Mouse (Mus musculus) hindbrain, embryonic 12.5 days (tissue): Measurements from ENCODE around the gene Slc9a6. TPM values are rescaled to one million over a fixed set of nuclear protein-coding genes. Genes with fewer than 3 reads are reported as not detected.

Experiments
- ATAC-seq: fragments of 200-750 bp; cut with Nextera tagmentation; 2 replicates; pipeline ENCODE4 v1.8.0; 2017; ENCODE audit warnings: moderate TSS enrichment; ENCODE audit not compliant: low FRiP score
- H3K27ac ChIP-seq: fragments of 300-500 bp; sonication (generic); 2 replicates; pipeline ENCODE4 v1.5.1; 2016; ENCODE audit warnings: mild to moderate bottlenecking
- H3K27me3 ChIP-seq: fragments of 300-500 bp; sonication (generic); 2 replicates; pipeline ENCODE4 v1.6.1; 2016; ENCODE audit warnings: mild to moderate bottlenecking
- H3K36me3 ChIP-seq: fragments of 300-500 bp; sonication (generic); 2 replicates; pipeline ENCODE4 v1.6.1; 2016; ENCODE audit warnings: mild to moderate bottlenecking
- H3K4me1 ChIP-seq: fragments of 300-500 bp; sonication (generic); 2 replicates; pipeline ENCODE4 v1.6.1; 2016
- H3K4me2 ChIP-seq: fragments of 300-500 bp; sonication (generic); replicated peaks from 2 replicates; pipeline ENCODE4 v1.6.1; 2016; ENCODE audit warnings: mild to moderate bottlenecking
- H3K4me3 ChIP-seq: fragments of 300-500 bp; sonication (generic); 2 replicates; pipeline ENCODE4 v1.5.1; 2016; ENCODE audit warnings: mild to moderate bottlenecking
- H3K9ac ChIP-seq: fragments of 300-500 bp; sonication (generic); 2 replicates; pipeline ENCODE4 v1.6.1; 2016; ENCODE audit warnings: mild to moderate bottlenecking, moderate library complexity
- H3K9me3 ChIP-seq: fragments of 300-500 bp; sonication (generic); replicated peaks from 2 replicates; pipeline ENCODE4 v1.6.1; 2016; ENCODE audit warnings: mild to moderate bottlenecking
- whole genome bisulfite sequencing: fragments of 180-500 bp; shearing (Covaris S2); methylation state at CpG from one replicate; pipeline ENCODE4 v1.1.7; 2016; 5-methylcytosine and 5-hydroxymethylcytosine counted together
- polyA plus RNA-seq: library from polyadenylated mRNA; unstranded; fragments of >200 nt; fragmentation: Nextera tagmentation; extraction: Ambion mirVana; gene quantifications from 2 replicates; pipeline ENCODE4 v1.2.1, GENCODE M21; 2016

Gene Slc9a6
- 35.9 and 38.4 TPM in 2 replicates for polyA plus RNA-seq

DNA sequence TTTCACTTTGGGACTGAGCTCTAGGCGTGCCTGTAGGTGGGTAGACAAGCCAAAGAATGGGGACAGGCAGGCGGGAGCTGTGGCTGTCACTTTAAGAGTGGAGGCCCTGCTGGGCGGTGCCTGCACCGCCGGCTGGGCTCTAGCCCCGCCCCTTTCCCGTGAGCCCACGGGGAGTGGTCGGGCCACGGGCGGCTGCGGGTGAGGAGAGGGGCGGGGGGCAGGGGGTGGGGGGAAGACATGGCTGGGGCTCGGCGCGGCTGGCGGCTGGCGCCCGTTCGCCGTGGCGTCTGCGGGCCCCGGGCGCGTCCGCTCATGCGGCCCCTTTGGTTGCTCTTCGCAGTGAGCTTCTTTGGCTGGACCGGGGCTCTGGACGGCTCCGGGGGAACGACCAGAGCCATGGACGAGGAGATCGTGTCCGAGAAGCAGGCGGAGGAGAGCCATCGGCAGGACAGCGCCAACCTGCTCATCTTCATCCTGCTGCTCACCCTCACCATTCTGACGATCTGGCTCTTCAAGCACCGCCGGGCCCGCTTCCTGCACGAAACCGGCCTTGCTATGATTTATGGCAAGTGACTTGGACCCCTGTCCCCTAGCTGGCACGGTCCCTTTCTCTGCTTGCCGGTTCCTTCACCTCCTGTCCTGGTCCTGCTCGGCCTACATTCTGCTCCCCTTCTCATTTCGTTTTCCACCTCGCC, at the start of gene Slc9a6:
Gene Slc9a6, plus strand, starts transcription at position 135 of the 695 bp plus-strand sequence.
- peak within 1 kb of the TSS; percentile 55 for H3K4me2 ChIP-seq
- ATAC-seq: peak; percentile 97
- peak within 1 kb of the TSS; percentile 65 for H3K9ac ChIP-seq
- H3K36me3 ChIP-seq: no peaks in the 10 kb centered on the region
- 15% methylated on average over 19 of the region's 50 CpGs for WGBS
- no peaks in the 10 kb centered on the region for H3K27me3 ChIP-seq
- peak within 1 kb of the TSS; percentile 56 for H3K4me3 ChIP-seq
- no peaks in the 10 kb centered on the region for H3K9me3 ChIP-seq
- H3K4me1 ChIP-seq: 0 out of 2 replicates have a peak, but pooled peaks cover 5% of the 10 kb centered on the region
- peak within 1 kb of the TSS; percentile 85 for H3K27ac ChIP-seq

DNA sequence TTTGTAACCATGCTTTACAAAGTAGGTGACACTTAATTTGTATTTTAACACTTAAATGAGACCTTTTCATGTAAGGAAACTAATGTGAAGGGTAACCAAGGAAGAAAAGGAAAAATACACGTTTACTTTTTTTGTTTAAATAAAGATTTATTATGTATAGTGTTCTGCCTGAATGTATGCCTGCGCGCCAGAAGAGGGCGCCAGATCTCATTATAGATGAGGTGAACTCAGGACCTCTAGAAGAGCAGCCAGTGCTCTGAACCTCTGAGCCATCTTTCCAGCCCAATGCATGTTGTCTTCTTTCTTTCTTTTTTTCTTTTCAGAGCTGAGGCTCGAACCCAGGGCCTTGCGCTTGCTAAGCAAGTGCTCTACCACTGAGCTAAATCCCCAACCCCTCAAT, 37.1 kb upstream of the Slc9a6 start:
- Histone ChIP-seq H3K27me3 (no peaks in the 10 kb centered on the region), H3K9me3 (no peaks in the 10 kb centered on the region), H3K36me3 (no peaks in the 10 kb centered on the region), H3K4me1 (no peaks in the 10 kb centered on the region), H3K27ac (no peak overlapping the region), H3K9ac (no peak overlapping the region), H3K4me2 (no peak overlapping the region), H3K4me3 (no peak overlapping the region)
- 20% methylated on average over 6 of the region's 6 CpGs for WGBS
- ATAC-seq: no peak

DNA sequence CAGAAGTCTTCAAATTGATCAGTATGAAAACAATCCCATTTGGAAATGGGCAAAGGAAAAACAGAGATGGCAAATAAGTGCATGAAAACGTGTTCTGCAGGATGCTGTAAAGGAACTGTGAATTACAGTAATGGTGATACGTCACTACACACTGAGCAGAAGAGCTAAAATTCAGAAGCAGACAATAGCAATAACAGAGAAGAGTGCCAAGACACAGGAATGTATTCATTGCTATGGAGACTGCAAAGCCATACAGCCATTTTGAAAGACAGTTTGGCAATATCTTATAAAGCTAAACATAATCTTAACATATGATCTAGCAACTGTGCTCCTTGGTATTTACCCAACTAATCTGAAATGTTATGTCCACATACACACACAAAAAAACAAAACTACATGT, 31.4 kb upstream of the Slc9a6 start:
- Histone ChIP-seq H3K4me3 (no peak overlapping the region), H3K4me2 (no peak overlapping the region), H3K27ac (no peak overlapping the region), H3K9me3 (no peaks in the 10 kb centered on the region), H3K9ac (no peak overlapping the region), H3K4me1 (no peaks in the 10 kb centered on the region), H3K36me3 (no peaks in the 10 kb centered on the region), H3K27me3 (no peaks in the 10 kb centered on the region)
- 78% methylated on average over 2 of the region's 2 CpGs for WGBS
- ATAC-seq: no peak

DNA sequence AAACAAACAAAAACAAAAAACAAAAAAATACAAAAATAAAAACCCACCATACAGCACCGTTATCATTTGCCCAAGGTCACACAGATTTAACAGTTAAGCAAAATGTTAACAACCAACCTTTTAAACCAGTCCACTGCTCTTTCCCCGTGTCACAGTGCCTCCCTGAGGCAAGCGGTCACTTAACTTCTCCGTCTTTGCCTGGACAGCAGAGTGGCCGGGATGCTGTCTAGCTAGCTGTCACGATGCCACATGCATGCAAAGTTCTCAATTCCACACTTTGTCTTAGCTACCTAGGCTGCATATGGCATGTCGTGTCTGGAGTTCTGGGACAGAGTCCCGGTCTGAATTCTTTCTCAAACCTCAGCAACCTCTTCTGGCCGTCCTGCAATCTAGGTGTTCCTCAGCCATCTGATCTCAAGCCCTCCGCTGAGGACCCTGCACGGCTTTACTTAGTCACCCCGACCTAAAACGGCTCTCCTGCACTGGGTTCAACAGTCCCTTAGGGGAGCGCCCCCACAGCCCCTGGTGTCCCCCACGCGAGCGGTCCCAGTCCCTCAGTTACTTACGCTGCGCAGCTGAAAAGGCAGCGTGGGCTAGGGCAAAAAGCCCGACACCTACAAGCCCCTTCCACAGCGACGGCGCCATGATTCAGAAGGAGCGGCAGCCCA, 12.2 kb upstream of the Slc9a6 start:
- H3K4me3 ChIP-seq: peak overlapping the region; percentile 61
- H3K4me2 ChIP-seq: peak overlapping the region; percentile 56
- no peaks in the 10 kb centered on the region for H3K36me3 ChIP-seq
- WGBS: 18% methylated on average over 25 of the region's 25 CpGs
- H3K9ac ChIP-seq: peak overlapping the region; percentile 79
- H3K27me3 ChIP-seq: no peaks in the 10 kb centered on the region
- H3K9me3 ChIP-seq: no peaks in the 10 kb centered on the region
- ATAC-seq: peak; percentile 77
- peaks cover 10% of the 10 kb centered on the region for H3K4me1 ChIP-seq
- peak overlapping the region; percentile 83 for H3K27ac ChIP-seq

DNA sequence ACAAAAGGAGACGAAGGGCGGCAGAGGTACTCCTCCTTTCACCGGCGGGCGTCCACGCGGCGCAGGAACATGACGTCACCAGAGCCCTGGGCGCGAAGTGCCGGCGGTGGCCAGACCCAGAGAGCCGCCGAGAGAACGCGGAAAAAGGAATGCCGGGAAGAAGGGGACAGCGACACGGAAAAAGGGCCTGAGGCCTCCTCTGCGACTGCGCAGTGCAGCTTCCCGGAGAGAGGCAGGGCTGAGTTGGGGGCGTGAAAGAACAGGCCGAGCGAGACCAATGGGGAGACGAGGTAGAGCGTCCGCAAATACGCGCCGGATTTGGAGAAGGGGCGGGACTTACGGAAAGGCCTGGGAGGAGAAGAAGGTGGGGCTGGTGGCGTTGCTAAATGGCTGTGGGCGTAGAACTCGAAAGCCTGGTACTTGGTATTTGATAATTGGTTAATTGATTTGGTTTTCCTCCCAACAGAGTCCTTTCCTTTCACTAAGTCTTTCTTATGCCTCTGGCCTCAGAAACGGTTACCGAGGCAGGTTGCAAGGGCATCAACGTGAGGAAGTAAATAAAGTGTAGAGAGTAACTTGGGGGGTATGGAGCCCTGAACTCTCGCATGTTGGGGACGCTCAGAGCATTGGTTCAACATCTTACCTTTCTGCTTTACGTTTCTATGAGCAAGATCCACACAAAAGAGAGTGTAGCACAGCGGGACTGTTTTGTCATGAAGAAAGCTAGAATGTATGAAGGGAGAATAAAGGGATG, 11.5 kb upstream of the Slc9a6 start, which contains the start of gene Mmgt1:
Gene Mmgt1, minus strand, starts transcription at position 183 of the 754 bp plus-strand sequence.
- Histone ChIP-seq H3K27me3 (no peaks in the 10 kb centered on the region), H3K9me3 (no peaks in the 10 kb centered on the region), H3K36me3 (no peaks in the 10 kb centered on the region), H3K27ac (peak within 1 kb of the TSS; percentile 83), H3K9ac (peak within 1 kb of the TSS; percentile 79), H3K4me2 (peak within 1 kb of the TSS; percentile 56), H3K4me1 (peaks cover 10% of the 10 kb centered on the region), H3K4me3 (peak within 1 kb of the TSS; percentile 61)
- peak; percentile 99 for ATAC-seq
- WGBS: 16% methylated on average over 40 of the region's 44 CpGs

DNA sequence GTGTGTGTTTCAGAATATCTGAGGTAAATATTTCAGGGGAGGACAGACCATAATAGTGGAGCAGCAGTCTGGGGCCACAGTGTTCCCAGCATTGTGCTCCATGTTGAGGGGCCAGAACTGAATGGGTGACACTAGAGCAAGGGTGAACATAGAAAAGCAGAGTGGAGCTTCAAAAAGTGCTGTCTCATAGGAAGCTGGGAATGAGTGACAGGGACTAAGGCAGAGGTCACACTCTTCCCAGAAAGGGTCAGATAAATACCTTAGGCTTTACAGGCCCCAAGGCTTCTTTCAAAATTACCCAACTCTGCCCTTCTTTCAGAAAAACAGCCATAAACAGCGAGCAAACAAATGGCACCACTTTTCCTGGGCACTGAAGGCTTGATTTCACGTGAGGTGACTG, 3.0 kb upstream of the Slc9a6 start:
- Histone ChIP-seq H3K36me3 (no peaks in the 10 kb centered on the region), H3K9me3 (no peaks in the 10 kb centered on the region), H3K4me1 (0 out of 2 replicates have a peak, but pooled peaks cover 5% of the 10 kb centered on the region), H3K4me2 (no peak overlapping the region), H3K4me3 (no peak overlapping the region), H3K27me3 (no peaks in the 10 kb centered on the region), H3K27ac (no peak overlapping the region), H3K9ac (no peak overlapping the region)
- no peak for ATAC-seq
- 61% methylated on average over 2 of the region's 2 CpGs for WGBS

DNA sequence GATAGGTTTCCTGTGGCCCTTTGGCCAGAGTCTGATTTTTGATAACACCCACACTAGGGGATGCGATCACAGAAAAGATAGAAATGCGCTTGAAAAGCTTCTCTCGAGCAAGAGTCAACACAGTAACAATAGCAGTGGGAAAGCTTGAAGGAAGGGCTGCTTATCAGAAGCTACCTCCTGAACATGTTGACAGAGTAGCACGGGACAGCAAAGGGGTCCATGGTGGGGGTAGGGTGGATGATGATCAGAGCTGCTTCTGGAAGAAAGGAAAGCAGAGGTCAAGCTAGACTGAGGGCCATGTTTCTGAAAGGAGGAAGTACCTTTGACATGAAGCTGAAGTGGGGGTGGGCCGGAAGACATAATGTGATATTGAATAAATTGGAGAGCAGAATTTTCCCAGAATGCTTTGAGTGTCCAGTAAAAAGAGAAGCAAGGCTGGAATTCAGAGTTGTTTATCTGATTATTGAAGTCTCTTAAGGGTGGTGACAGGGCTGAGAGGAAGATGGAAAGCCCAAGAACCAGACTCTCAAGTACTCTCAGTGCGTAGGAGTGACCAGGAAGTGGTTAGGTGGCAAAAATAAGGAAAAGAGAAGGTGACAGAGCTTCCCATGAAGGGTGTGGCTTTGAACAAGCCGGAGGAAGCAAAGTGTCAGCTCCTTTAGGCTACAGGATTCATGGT, 2.4 kb upstream of the Slc9a6 start:
- 0 out of 2 replicates have a peak, but pooled peaks cover 5% of the 10 kb centered on the region for H3K4me1 ChIP-seq

DNA sequence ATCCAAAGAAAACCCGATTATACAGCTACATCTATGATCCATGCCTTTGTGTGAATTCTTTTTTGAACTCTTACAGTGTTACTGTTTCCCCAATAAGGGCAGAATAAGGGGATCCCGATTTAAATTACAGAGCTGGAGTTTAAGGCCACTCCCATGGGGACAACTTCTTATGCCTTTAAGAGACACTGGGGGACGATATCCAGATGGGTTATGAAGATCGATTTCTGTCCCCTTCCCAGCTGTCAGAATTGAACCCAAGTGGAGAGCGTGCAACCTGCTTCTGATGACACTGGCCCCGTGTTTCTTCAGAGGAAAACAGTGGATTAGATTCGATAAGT, 303 bp upstream of the Slc9a6 start:
- Histone ChIP-seq H3K4me2 (peak overlapping the region; percentile 55), H3K27me3 (no peaks in the 10 kb centered on the region), H3K27ac (peak overlapping the region; percentile 85; the same call in 1 of the 2 replicates), H3K9me3 (no peaks in the 10 kb centered on the region), H3K4me3 (peak overlapping the region; percentile 56), H3K36me3 (no peaks in the 10 kb centered on the region), H3K9ac (no peak overlapping the region), H3K4me1 (0 out of 2 replicates have a peak, but pooled peaks cover 5% of the 10 kb centered on the region)
- 27% methylated on average over 7 of the region's 7 CpGs for WGBS
- ATAC-seq: no peak; the same call in 1 of the 2 replicates

More for the DNA sequence above, 2.4 kb upstream of the Slc9a6 start:
- Histone ChIP-seq H3K4me3 (no peak overlapping the region), H3K27me3 (no peaks in the 10 kb centered on the region), H3K9ac (no peak overlapping the region), H3K36me3 (no peaks in the 10 kb centered on the region), H3K9me3 (no peaks in the 10 kb centered on the region), H3K4me2 (no peak overlapping the region), H3K27ac (no peak overlapping the region)
- 77% methylated on average over 7 of the region's 7 CpGs for WGBS
- no peak for ATAC-seq

DNA sequence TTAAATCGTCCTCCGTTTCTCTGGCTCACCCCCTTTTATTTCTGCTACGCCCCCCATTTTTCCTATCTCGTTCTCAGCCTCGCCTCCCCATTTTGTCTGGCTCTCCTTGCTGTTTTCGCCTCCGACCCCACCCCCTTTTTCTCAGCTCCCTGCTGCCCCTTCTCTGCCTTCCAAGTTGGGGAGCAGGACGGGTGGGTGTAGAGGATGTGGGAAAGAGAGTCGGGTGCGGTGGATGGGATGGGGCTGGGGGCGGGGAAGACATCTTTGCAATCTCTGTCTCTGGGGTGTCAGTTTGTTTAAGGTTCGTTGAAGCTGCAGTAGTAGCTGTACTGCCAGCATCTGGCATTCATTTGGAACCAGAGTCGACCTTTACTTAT, 749 bp downstream of the Slc9a6 start:
- peak overlapping the region; percentile 56 for H3K4me3 ChIP-seq
- H3K27ac ChIP-seq: peak overlapping the region; percentile 85
- H3K27me3 ChIP-seq: no peaks in the 10 kb centered on the region
- 30% methylated on average over 13 of the region's 13 CpGs for WGBS
- H3K9me3 ChIP-seq: no peaks in the 10 kb centered on the region
- peak; percentile 56 for ATAC-seq
- peak overlapping the region; percentile 65 for H3K9ac ChIP-seq
- 0 out of 2 replicates have a peak, but pooled peaks cover 5% of the 10 kb centered on the region for H3K4me1 ChIP-seq
- no peaks in the 10 kb centered on the region for H3K36me3 ChIP-seq
- H3K4me2 ChIP-seq: peak overlapping the region; percentile 55

DNA sequence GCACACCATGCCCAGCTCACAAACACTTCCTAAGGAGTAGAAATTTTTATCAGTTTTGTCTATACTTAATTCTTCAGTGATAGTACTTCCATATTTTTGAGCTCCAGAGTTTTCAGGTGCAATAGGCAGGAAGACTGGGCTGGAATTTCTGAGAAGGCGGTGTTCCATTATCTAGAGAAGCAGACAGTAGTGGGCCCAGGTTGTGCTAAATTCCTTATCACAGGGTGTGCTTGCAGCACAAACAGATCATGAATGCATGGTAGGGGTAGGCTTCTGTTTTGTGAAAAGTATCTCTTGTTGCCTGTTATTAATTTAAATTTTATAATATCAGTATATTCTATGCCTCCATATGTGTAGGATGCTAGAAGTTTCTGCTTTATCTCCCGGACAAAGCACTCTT, 5.7 kb downstream of the Slc9a6 start:
- no peak for ATAC-seq
- 98% methylated on average over 2 of the region's 2 CpGs for WGBS
- Histone ChIP-seq H3K4me2 (no peak overlapping the region), H3K27ac (no peak overlapping the region), H3K27me3 (no peaks in the 10 kb centered on the region), H3K4me1 (0 out of 2 replicates have a peak, but pooled peaks cover 5% of the 10 kb centered on the region), H3K4me3 (no peak overlapping the region), H3K36me3 (no peaks in the 10 kb centered on the region), H3K9ac (no peak overlapping the region), H3K9me3 (no peaks in the 10 kb centered on the region)

DNA sequence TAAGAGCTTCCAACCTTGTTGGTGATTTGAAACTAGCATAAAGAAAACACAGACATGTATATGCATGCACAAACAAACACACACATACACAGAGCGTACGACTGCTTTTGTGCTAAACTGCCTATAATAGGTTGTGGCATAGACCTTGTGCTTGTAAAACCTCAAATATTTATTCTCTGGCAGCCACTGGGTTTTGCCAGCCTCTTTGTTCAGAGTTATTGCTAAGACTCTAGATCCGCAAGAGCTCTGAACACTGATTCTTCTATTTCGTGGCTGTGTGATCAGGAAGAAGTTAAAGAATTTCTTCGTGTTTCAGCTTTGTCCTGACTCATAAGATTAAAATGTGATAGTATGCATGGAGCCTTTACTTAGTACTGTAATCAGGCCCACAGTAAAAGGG, 26.6 kb downstream of the Slc9a6 start:
- no peaks in the 10 kb centered on the region for H3K4me1 ChIP-seq
- no peaks in the 10 kb centered on the region for H3K9me3 ChIP-seq
- no peak overlapping the region for H3K4me2 ChIP-seq
- no peaks in the 10 kb centered on the region for H3K27me3 ChIP-seq
- no peak overlapping the region for H3K27ac ChIP-seq
- peaks cover 3% of the 10 kb centered on the region; the same call in 1 of the 2 replicates for H3K36me3 ChIP-seq
- WGBS: 87% methylated on average over 5 of the region's 5 CpGs
- H3K9ac ChIP-seq: no peak overlapping the region
- H3K4me3 ChIP-seq: no peak overlapping the region
- ATAC-seq: no peak

DNA sequence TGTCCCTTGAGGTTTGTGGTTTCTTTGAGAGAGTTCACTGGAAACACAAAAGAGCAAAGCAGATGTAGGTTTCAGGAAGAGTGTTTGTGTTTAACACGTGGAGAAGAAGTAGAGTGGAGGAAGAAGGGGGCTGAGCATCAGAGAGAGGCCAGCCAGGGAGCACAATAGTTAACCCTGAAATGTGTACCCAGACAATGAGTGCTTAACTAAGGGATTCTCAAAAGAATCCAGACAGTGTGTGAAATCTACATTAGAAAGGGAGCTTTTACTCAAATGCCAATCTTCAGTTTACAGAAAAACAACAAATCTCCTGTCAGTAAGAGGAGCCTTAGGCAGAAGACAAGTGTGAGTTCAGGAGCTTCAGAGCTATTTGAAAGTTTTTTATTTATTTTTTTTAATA, 30.5 kb downstream of the Slc9a6 start:
- Histone ChIP-seq H3K27ac (no peak overlapping the region), H3K9me3 (no peaks in the 10 kb centered on the region), H3K4me1 (no peaks in the 10 kb centered on the region), H3K4me2 (no peak overlapping the region), H3K9ac (no peak overlapping the region), H3K36me3 (peaks cover 3% of the 10 kb centered on the region; the same call in 1 of the 2 replicates), H3K4me3 (no peak overlapping the region), H3K27me3 (no peaks in the 10 kb centered on the region)
- no peak for ATAC-seq
- 12% methylated on average over 1 of the region's 1 CpGs for WGBS
